Mouse (Mus musculus) heart, postnatal 4 days (tissue): ENCODE measurements at regions not wholly inside any gene's neighbourhood (a gene's known extent, or its start where the extent isn't known, plus 50 kb on each side); places are given as distances from the start of the nearest gene placed in this dataset.

Experiments
- DNase-seq: peaks from one replicate; pipeline ENCODE4 v3.0.0; 2021

DNA sequence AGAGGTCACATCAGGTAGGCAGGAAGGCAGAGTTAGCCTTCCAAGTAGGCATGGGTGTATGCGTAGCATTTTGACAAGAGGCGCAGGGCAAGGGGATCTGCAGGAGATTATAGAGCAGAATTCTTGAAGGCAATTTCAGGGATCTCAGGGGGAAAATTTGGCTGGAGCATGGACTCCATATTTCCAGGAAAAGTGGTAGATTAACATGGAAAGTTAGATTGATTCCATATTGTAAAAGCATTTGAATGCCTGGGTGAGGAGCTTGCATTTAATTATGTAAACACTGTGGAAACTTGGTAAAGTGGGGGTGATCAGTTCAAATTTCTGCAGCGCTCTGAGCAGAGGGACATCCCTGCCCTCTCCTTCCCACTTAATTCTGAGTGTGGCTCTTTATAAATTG lies 146.7 kb downstream of the Pax3 start:
- no peak for DNase-seq

DNA sequence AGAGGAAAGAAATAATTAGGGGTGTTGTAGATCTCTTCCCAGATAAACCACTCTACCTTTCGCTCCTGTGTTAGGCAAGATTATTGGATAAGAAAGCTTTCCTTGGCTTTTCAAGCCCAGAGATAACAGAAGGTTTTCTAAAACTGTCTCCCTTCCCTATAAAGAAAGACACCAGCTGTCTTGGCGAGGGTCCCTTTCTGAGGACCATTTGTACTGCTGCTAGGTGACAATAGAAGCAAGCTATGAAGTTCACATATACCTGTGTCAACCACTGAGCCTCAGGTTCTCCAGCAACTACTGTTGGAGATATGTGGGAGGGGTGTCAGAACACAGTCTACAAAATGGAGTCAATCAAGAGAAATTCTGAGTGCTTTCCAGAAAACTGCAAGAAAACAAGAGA lies 164.6 kb downstream of the Pax3 start:
- no peak for DNase-seq

DNA sequence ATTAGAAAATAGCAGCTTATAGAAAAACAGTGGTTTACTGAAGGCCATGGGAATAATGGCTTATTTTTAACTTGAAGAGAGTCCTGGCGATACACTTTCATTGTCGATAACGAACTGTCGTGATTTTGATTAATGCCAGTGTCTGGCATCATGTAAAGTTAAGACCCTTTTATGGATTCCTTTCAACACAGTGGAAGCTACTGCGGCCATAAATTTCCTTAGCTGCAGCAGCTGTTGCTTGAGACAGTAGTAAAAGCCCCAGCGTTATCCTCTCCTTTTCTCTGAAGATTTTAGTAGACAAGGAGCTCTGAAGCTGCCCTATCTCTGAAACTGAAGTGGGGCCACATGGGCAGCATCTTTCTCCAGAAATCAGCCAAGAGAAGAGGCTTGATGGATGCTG lies 175.2 kb downstream of the Pax3 start:
- no peak for DNase-seq

DNA sequence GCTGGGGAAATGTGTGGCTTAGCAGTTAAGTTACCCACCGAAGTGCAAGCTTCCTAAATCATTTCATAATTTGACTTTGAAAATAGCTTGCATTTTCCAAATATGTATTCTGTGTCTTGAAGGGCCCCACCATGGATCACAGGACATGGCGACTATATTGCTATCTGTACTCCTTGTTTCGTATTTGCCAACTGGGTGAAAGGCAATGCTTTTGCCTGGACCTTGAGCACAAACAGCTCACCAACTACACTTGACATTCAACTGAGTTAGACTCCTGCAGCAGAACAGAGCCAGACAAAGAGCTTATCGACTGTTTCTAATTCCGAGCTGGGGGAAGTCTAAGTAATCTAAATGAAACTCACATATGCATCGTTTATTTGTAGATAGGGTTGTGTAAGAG lies 175.9 kb downstream of the Pax3 start:
- DNase-seq, result no peak

DNA sequence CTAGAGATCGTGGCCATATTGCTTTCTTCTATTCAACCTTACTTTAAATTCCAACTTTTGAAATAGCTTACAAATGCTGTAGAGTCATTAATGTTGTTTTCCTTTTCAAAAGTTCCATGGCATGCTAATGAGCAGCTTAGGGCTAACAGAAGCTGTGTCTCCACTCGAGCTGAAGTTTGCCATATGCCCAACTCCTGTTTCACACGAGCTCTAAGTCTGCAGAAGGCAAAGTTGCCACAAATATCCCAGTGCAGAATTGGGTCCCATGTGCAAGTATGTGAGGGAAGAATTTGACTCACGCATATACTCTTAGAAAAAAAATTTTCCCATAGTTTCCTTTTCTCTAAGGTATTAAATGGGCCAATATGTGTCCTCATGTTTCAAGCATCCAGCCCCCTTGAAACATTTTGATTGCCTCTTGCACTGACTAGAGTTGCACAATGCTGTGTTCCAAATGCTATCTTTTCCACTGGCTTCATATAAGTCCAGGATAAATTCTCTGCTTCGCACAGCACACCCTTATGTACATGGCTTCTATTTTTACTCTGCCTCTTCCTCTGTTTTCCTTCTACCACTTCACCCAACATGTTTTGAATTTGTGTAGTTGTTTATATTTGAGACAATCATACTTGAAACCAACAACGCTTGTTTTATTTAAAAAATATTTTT lies 178.9 kb downstream of the Pax3 start:
- no peak for DNase-seq

- no peak for DNase-seq
Measured at GRCm38 (mm10) chr1:78016541-78017267, 180.2 kb downstream of the Pax3 start.

- no peak for DNase-seq
Measured at GRCm38 (mm10) chr1:78015999-78016398, 180.9 kb downstream of the Pax3 start.

DNA sequence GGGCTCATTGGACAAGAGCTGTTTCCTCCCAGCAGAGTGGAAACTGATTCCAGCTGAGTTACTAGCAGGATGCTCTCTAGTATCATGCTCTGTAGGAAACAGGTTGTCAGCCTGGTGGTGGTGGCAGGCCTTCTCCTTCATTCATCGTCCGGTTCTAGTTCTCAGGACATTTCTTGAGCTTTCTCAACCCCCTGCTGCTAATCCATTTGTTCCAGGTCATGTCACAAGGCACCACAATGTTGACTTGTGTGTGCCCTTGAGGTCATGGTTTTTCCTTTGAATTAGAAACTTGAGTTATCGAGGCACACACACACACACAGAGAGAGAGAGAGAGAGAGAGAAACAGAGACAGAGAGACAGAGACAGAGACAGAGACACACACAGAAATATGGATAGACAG lies 183.5 kb downstream of the Pax3 start:
- no peak for DNase-seq

GRCm38 (mm10) chr1:78008811-78009410 lies 188.0 kb downstream of the Pax3 start:
- DNase-seq, result peak; percentile 38

DNA sequence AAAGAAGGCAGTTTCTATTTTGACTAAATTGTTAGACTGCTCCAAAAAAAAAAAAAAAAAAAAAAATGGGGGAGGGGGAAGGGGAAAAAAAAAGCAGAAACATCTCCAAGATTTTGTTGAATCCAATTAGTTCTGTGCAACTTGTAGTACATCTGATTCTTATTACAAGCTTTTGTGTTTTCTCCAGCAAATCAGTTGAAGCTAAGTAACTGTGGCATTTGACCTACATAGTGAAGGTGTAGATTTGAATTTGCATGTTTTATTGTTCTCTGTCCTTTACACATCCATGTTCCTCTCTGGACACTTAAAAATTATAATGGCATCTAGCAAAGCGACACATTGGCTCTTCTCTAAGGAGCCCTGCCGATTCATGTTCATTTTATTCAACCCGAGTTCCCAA lies 192.6 kb downstream of the Pax3 start:
- no peak for DNase-seq

DNA sequence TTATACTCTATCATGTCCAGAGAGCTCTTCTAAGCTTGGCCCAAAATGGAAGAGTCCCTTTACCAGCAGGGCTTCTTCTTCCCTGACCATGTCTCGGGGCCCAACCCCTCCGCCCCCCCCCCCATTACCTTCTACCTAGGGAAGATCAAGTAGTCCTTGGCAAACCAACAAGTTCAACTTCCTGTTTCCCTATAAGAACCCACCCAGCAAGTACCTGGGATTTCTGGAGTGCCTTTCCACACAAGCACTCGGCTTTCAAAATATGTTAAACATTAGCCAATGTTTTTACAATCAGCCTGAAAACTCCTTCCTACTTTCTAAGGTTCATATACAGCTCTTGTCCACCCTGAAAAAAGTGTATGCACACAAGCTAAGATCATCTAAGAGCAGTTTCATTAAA lies 198.2 kb downstream of the Pax3 start:
- no peak for DNase-seq

GRCm38 (mm10) chr1:77981528-77981927 lies 215.4 kb downstream of the Pax3 start:
- no peak for DNase-seq

DNA sequence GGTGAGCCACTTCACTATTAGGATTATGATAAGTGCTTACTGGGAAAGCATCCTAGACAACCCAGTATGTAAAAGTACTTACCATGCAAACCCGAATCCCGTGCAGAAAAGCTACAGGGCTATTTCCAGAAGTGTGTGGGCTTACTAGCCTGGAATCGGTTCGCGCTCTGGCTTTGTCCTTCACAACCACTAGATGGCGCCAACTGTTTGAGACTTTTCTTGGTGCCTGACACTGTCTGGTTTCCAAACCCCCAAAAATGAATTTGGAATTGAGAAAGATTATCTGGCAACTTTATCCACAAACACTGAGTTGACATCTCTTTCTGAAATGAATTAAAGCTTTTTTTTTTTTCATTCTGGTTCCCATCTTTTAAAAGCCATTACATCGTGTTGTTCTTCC lies 218.2 kb downstream of the Pax3 start:
- peak; percentile 76 for DNase-seq

- DNase-seq, result no peak
Measured at GRCm38 (mm10) chr1:77975941-77976340, 221.0 kb downstream of the Pax3 start.

DNA sequence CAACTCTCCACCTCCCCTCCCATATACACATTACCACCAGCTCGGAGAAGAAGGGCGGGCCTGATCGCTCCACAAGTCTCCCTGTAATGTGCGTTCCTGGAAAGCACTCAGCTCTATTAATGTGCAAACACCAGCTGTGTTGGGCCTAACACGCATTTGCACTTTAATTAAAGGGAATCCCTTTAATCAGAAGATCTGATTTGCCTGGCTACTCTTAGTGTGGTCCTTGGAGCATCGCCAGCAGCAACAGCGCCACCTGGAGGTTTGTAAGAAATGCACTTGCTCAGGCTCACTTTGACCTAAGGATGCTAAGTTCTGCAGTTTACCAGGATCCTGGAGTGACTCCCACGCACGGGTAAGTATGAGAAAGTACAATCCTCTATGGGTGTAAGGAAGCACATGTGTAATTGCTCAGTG lies 224.6 kb downstream of the Pax3 start:
- DNase-seq, result peak; percentile 64

DNA sequence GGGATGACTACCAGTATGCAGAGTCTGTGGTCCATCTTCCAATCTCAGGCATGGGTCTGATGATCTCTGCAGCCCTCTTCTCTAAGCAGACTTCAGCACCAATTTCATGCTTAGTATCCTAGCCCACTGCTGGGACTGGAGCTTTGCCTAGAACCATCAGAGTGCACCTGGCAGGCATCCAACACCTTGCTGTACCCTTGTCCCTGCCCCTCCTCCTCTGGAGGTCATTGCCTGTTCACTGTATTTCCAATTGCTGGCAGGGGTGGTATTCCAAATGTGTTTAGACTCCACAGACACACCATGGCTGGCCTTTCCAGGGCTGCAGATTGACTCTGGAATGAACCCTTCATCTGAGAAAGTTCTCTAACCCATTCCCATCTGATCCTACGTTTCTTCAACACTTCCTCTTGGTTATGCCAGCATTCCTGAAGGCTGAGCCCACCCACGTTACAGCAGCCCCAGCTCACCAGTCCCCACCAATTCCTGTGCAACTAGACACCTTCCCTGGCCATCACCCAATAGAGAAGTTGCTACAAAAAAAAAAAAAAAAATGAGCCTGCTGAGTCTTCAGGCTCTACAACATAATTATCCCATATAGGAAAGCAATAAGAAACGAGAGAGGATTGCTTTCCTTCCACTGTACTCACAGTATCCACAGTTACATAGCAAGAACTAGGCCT lies 232.1 kb downstream of the Pax3 start:
- DNase-seq, result peak; percentile 84

GRCm38 (mm10) chr1:77959309-77959708 lies 237.6 kb downstream of the Pax3 start:
- DNase-seq, result no peak

DNA sequence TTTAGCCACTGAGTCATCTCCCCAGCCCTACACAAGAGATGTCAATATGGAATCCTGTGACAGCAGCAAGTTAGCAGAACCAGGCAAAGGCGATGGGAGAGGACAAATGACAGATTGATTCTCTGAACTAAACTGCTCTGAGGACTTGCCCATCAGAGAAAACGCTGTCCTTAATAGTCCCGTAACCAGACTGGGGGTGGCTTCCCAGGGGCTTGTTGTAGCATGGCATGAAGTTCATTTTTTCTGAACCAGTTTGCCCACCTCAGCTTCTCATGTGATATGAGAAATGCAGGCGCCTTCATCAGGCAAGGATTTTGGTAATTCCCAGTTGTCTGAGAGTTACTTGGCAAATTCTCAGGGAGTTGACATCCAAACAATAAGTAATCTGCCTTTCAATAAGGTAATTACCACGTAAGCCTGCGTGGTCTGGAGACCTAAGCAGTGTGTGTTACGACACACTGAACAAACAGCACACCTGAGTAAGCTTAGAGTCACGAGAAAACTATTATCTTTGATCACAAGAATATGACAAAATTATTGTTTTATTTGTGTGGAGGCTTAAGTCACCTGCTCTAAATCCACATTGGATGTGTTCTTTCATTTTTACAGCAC lies 239.7 kb downstream of the Pax3 start:
- DNase-seq, result no peak

GRCm38 (mm10) chr1:77947894-77948293 lies 249.0 kb downstream of the Pax3 start:
- DNase-seq, result no peak

DNA sequence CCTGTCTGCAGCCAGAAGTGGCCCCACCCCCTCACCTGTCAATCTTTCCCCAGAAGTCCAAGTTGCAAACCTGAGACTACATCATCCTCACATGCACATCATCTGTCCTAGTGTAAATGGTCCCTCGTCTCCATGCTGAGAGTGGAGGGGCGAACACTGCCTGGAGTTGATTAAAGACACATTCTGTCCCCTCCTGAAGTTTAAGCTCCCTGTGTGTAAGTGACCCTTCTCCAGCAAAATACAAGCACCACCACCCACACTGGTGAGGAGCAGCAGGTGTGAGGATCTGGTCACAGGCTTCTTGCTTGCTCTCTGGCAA lies 252.6 kb downstream of the Pax3 start:
- no peak for DNase-seq

DNA sequence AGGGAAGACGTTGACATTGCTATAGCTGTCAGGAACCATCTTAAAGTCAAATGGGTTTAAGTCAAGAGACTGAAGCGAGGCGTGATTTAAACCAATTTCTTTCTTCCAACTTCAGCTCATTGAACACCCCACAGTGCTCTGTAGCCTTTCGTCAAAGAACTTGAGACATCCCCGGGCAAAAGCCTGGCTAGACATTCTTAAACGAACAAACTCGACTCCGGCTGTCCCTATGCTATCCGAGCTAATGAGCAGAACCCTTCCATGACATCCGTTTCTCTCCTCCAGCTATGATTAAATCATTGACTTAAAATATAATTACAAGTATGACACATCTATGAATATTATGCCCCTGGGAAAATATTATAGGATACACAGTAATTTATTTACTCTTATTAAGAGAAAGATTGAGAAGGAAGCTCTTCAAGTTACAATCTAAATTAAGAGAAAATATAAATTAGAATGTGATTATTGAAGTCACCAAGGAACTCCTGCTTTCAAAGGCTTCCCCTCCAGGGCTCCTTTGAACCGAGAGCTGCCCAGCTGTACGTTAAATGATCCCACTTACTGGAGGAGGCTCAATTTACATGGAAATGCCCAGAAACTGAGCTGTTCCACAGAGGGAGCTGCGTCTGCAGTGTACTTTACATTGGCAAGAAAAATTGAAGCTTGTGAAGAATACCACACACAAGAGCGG lies 253.2 kb downstream of the Pax3 start:
- DNase-seq, result no peak

GRCm38 (mm10) chr1:77943101-77943500 lies 253.8 kb downstream of the Pax3 start:
- DNase-seq, result peak; percentile 37
